ENCODE assay signal across 16 mouse cellular contexts in genomic region chr15:100508454-100509167, GRCm38 (mm10).
"Had no signal": no experiment of that assay in that cellular context is flagged by ENCODE, and none has a peak within 500 bp of the region (broad histone marks: within the 10 kb centered on the region; RNA-seq: fewer than 3 reads in every experiment).

No protein-coding gene starts in this region.

- H3K27ac ChIP-seq: kidney, embryonic 15.5 days; limb, embryonic 15.5 days; liver, embryonic 12.5 days; neural tube, embryonic 15.5 days; stomach, embryonic 15.5 days had no signal

- H3K4me2 ChIP-seq: kidney, embryonic 15.5 days; limb, embryonic 15.5 days; liver, embryonic 12.5 days; lung, embryonic 14.5 days; neural tube, embryonic 15.5 days; stomach, embryonic 15.5 days had no signal

- DNase-seq: kidney, adult 2 months; kidney, postnatal 14 days; lung, embryonic 14.5 days; lung, postnatal 10 days; lung, postnatal 4 days; midbrain, embryonic 14.5 days; right cerebral cortex, adult 18-20 months; spleen, adult 18-20 months; thymus, adult 2 months; thymus, postnatal 25 days had no signal

- H3K4me1 ChIP-seq: kidney, embryonic 15.5 days; limb, embryonic 15.5 days; liver, embryonic 12.5 days; neural tube, embryonic 15.5 days; stomach, embryonic 15.5 days had no signal

- H3K9ac ChIP-seq: kidney, embryonic 15.5 days; limb, embryonic 15.5 days; liver, embryonic 12.5 days; lung, embryonic 14.5 days; neural tube, embryonic 15.5 days; stomach, embryonic 15.5 days had no signal

- H3K9me3 ChIP-seq: kidney, embryonic 15.5 days; limb, embryonic 15.5 days; liver, embryonic 12.5 days; neural tube, embryonic 15.5 days; stomach, embryonic 15.5 days had no signal

- ATAC-seq: liver, embryonic 12.5 days had no signal

- H3K27me3 ChIP-seq: kidney, embryonic 15.5 days; limb, embryonic 15.5 days; liver, embryonic 12.5 days; neural tube, embryonic 15.5 days; stomach, embryonic 15.5 days had no signal

- H3K4me3 ChIP-seq: kidney, embryonic 15.5 days; limb, embryonic 15.5 days; liver, embryonic 12.5 days; myocyte; neural tube, embryonic 15.5 days; stomach, embryonic 15.5 days had no signal
